Mouse (Mus musculus) embryonic facial prominence, embryonic 10.5 days (tissue): ENCODE measurements around the gene Gm10147. TPM values are rescaled to one million over a fixed set of nuclear protein-coding genes. Genes with fewer than 3 reads are reported as not detected.
"Not testable (repeated sequence)": the region's sequence is repeated elsewhere in the genome, so short reads cannot be mapped to it uniquely, and the experiment has no call there.

Source experiments
- DNase-seq: peaks from one replicate; pipeline ENCODE4 v3.0.0-alpha.2; 2017; ENCODE audit warnings: low spot score
- H3K27ac ChIP-seq: fragments of 300-500 bp; sonication (generic); replicated peaks from 2 replicates; pipeline ENCODE4 v1.5.1; 2016; ENCODE audit warnings: mild to moderate bottlenecking
- H3K27me3 ChIP-seq: fragments of 300-500 bp; sonication (generic); replicated peaks from 2 replicates; pipeline ENCODE4 v1.6.1; 2016; ENCODE audit warnings: low read depth, mild to moderate bottlenecking; ENCODE audit not compliant: poor library complexity, severe bottlenecking
- H3K36me3 ChIP-seq: fragments of 300-500 bp; sonication (generic); replicated peaks from 2 replicates; pipeline ENCODE4 v1.6.1; 2016; ENCODE audit warnings: mild to moderate bottlenecking, moderate library complexity
- H3K4me1 ChIP-seq: fragments of 300-500 bp; sonication (generic); 2 replicates; pipeline ENCODE4 v1.6.1; 2016
- H3K4me3 ChIP-seq: fragments of 300-500 bp; sonication (generic); 2 replicates; pipeline ENCODE4 v1.5.1; 2016; ENCODE audit warnings: mild to moderate bottlenecking, moderate library complexity
- H3K9me3 ChIP-seq: fragments of 300-500 bp; sonication (generic); 2 replicates; pipeline ENCODE4 v1.6.1; 2016; ENCODE audit warnings: mild to moderate bottlenecking
- WGBS: fragments of 180-500 bp; shearing (Covaris S2); methylation state at CpG from one replicate; pipeline ENCODE4 v1.1.7; 2016; 5-methylcytosine and 5-hydroxymethylcytosine counted together
- microRNA-seq: library from miRNA; unstranded; fragments of <30 nt; microRNA quantifications from one replicate; pipeline ENCODE4, GENCODE M21; 2017
- polyA plus RNA-seq: library from polyadenylated mRNA; unstranded; fragments of >200 nt; fragmentation: Nextera tagmentation; extraction: Ambion mirVana; gene quantifications from 2 replicates; pipeline ENCODE4 v1.2.1, GENCODE M21; 2016

Gm10147 gene
- polyA plus RNA-seq = not detected in 2 replicates

DNA sequence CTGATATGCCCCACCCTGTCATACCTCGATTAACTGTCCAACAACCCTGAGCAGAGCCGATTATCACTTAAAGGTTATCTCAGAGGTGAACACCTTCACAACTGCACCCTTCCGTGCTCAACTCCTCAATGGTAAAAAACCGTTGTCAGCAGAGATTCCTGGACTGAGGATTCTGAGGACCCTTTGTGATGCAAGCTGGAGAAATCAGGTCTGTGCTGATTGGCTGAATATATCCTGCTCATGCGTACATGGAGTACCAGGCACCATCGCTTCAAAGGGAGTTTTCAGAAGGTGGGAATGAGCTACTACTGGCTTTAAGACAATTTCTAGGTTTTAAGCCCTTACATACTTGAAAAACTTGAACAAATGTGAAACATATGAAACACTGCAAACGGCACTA is at the start of gene Gm10147:
TSS of gene Gm10147 (minus strand) at position 101 of the 400 bp plus-strand sequence.
- not testable (repeated sequence) for H3K4me3 ChIP-seq, H3K27me3 ChIP-seq, H3K9me3 ChIP-seq, H3K36me3 ChIP-seq, H3K4me1 ChIP-seq, DNase-seq, H3K27ac ChIP-seq
- WGBS = no CpG with 5 or more reads among the region's 7 CpGs

Small RNAs within 50 kb of the gene (microRNA-seq; reads per million reads assigned to microRNA genes)
- gene Gm44499 = not detected
